Mouse (Mus musculus): ENCODE measurements around the gene Hsd11b1.

GRCm38 (mm10) chr1:193200640-193201382, 63.1 kb downstream of the Hsd11b1 start:
- no peak for TF ChIP-seq CTCF (IDR thresholded peaks at IDR 0.05 in 2 of 3, conservative IDR thresholded peaks at IDR 0.05 in 1 of 3; ENCODE audit: control insufficient read depth in 1 of 3, insufficient read depth in 1 of 3, low read depth in 2 of 3, low read length in 3 of 3, poor library complexity in 1 of 3, severe bottlenecking in 1 of 3)
- no peak for TF ChIP-seq MAX (IDR thresholded peaks at IDR 0.05; ENCODE audit: low read length)

All from MEL (cell line).